Mouse (Mus musculus): ENCODE data around the gene Cpne5.

Cpne5 gene

GRCm38 (mm10) chr17:29202604-29203003 is 35.4 kb downstream of the Cpne5 start:
- no peak for DNase-seq

GRCm38 (mm10) chr17:29199821-29200220 is 38.1 kb downstream of the Cpne5 start:
- no peak for DNase-seq

DNA sequence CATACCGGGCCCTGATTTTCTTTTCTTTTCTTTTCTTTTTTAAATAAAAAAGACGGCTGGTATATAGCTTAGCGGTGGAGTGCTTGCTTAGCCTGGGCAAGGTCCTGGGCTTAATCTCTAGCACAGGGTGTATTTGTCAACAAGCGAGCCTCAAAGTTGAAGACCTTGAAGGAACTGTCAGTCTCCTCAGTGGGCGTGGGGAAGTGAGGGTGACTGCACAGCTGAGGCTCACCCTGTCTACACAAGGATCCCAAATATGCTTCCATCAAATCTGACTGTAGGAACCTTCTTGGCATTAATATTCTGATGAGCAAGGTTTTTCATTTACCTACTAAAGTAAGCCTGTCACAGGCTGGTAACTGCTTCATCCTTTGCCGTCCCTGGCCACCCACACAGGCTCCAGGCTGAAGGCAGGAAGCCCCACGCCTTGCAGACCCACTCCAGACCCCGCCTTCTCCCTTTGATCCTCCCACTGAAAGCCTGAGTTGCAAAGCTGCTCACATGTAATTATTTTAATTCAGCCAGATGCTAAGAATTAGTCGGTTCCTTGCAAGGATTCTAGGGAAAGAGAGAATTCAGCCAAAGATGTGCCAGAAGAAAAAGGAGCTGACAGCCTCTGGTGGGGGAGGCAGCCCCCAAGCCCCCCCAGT is 38.7 kb downstream of the Cpne5 start:
- DNase-seq = no peak

- no peak for DNase-seq
Observed at GRCm38 (mm10) chr17:29195579-29195978, 42.4 kb downstream of the Cpne5 start.

DNA sequence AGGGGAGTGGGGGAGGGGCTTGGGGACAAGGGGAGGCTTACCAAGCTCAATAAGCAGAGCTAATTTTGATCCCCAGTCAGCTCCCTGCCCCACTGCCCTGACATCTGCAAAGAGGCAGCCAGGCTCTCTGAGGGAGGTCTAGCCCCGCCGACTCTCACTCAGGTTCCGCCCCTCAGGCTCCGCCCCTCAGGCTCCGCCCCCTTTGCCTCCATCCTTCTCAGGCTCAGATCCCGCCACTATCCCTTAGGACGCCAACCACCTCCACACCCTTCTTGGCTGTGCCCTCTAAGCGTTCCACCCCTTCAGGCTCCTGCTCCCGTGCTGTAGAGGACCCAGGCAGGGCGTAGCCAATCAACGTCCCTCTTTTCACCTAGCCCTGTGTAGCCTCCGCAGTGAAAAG is 49.0 kb downstream of the Cpne5 start:
- DNase-seq = no peak

DNA sequence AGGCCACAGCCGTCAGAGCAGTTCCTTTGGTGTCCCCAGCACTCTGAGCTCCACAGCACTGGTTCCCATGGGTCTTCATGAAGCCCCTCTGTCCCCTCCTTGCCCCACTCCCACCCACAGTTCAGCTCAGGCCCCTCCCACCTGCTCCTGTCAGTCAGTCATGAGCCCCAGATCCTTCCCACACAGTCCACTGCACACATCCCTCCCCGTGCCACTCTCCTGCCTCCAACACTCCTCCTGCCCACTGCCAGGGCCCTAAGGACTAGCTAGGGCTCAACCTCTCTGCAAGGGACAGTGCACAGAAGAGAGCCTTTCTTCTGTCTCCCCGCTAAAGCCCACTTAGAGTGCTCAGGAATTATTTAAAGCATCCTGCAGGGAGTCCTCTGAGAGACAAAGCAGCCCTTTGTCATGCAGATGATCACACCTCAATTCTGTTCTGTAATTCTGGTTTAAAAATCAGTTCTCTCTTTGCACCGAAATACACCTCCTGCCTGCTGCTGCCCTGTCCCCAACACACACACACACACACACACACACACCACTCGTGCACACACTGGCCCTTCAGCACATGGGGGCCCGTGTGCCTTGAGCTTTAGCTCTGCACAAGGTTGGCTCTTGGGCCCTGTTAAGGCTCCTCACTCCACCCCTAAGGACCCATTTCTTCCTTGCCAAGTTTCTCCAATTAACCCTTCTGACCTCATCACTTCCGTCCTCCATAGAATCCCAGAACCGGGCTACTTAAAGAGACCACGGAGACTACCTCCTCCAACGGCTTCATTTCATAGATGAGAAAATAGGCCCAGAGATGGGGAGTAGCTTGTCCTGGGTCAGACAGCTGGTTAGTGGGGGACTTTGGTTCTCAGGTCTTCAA is 50.7 kb downstream of the Cpne5 start:
- DNase-seq = no peak

- no peak for DNase-seq
Observed at GRCm38 (mm10) chr17:29185376-29186046, 52.5 kb downstream of the Cpne5 start.

- no peak for DNase-seq
Observed at GRCm38 (mm10) chr17:29183162-29183561, 54.8 kb downstream of the Cpne5 start.

GRCm38 (mm10) chr17:29181751-29182150 is 56.2 kb downstream of the Cpne5 start:
- no peak for DNase-seq

DNA sequence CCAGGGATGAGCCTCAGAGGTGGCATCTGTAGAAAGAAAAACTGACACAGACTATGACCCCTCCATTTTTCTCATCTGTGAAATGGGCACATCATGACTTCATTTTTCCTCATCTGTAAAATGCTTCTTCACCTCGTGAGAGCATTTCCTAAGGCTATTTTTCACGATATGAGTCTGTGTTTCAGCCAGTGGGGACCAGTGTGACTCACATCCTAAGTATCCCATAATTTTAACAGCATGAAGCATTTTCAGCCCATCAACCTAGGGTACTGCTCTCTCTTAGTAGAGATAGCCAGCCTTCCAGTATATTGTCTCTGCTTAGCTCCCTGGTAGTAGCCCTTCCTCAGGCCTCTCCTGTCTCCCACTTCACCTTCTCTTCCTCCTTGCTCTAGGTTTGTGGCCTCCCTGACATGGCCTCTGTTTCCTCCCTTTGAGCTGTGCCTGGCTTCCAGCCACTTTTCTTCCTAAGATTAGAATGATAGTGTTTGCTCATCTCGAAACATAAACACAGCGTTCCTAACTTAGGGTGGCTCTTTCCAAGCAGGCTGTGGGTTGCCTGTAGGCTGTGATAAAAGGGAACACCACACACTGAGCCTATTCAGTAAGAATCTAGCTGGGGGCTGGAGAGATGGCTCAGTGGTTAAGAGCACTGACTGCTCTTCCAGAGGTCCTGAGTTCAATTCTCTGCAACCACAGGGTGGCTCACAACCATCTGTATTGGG is 57.4 kb downstream of the Cpne5 start:
- no peak for DNase-seq

- no peak for DNase-seq
Observed at GRCm38 (mm10) chr17:29179917-29180316, 58.0 kb downstream of the Cpne5 start.

GRCm38 (mm10) chr17:29178503-29179059 is 59.4 kb downstream of the Cpne5 start:
- DNase-seq = no peak

DNA sequence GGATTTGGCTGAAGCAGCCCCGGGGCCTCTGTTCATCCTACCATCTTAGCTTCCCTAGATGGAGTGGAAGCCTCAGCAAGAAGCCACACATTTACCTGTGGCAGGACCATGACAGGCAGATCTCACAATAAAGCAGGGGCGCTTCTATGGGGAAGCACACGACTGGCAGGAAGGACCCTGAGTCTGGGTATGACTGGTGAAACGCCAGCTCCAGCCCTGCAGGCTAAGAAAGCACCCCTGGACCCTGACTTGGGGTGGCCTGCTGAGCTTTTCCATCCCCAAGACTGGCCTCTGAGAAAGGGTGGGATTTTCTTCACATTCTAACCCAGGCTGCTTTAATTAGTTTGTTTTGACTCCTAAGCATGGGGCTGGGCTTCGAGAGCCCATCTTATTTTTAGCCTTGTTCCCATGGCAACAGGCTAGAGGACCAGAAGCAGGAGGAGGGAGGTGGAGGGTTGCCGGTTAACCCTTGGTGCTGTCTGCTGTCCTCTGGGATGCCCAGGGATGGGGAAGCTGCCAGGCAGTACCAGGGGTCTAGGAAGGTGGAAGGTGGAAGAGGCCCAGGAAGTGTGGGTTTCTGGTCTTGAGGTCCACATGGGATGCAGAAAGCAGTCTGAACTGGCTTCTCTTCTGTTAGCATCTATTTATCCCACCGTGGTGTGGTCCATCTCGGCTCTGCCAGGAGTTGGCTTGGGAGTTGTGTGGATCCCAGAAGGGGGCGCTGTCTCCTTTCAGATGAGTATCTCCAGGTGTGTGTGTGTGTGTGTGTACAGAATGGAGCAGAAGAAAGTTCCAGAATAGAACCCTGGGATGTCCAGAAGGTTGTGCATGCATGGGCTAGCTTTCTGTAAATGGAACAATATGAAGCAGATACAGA is 61.3 kb downstream of the Cpne5 start:
- DNase-seq = peak; percentile 61 to 64

- DNase-seq = no peak
Observed at GRCm38 (mm10) chr17:29175693-29176092, 62.3 kb downstream of the Cpne5 start.

GRCm38 (mm10) chr17:29173165-29173564 is 64.8 kb downstream of the Cpne5 start:
- DNase-seq = no peak

DNA sequence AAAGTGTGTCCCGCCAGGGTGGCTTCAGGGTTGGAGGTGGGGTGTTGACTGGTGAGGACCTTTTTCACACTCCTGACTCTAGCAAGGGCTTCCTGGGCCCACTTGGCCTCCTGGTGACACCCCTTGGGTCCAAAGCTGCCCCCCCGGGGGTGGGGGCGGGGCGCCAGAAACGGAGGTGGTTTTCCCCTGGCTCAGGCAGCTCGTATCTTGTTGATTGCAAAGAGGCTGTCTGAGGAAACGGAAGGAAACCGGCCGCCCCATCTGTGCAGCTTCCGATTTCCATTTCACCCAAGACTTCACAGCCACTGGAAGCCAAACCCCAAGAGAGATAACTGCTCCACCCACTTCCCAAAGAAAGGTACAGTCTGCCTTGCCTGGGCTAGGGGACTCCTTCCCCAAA is 65.9 kb downstream of the Cpne5 start:
- no peak for DNase-seq

- DNase-seq = peak; percentile 81 to 82
Observed at GRCm38 (mm10) chr17:29171001-29171772, 66.8 kb downstream of the Cpne5 start.

- DNase-seq = no peak
Observed at GRCm38 (mm10) chr17:29170431-29171000, 67.5 kb downstream of the Cpne5 start.

GRCm38 (mm10) chr17:29168996-29169601 is 68.9 kb downstream of the Cpne5 start:
- no peak for DNase-seq

DNA sequence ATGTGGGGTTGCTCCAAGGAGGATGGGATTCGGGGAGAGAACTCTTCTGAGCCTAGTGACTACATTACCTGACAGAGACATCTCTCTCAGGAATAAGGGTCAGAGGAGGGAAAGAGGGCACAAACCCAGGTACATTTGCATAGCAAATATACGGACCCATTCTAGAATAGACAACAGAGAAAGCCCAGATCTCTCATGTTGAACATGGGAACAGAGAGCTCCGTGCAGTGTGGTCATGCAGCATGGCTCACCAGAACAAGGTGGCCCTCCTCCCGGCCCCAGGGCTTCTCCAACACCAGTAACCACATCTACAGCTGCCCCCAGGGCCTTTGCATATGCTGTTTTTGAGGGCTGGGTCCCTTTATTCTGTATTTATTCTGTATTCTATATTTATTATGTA is 69.5 kb downstream of the Cpne5 start:
- DNase-seq = no peak

Data from cerebellum, postnatal 36 days (tissue).